In genomic region chr7:49132851-49133351, GRCm38 (mm10) we compare ENCODE assay signal across 8 mouse cellular contexts.
DNase-seq lines count a peak whose midpoint lies in the region; ATAC-seq and TF ChIP-seq lines count a peak whose summit lies in the region.

No protein-coding gene starts in this region.

- peak; percentile 83 for TF ChIP-seq CTCF in olfactory bulb, adult 2 months (IDR thresholded peaks at IDR 0.05; ENCODE audit: insufficient read depth, low read depth, low read length)
- peak; percentile 71; the same call in 1 of the 2 replicates for TF ChIP-seq CTCF in thymus, adult 2 months (IDR thresholded peaks at IDR 0.05; ENCODE audit: borderline replicate concordance, control insufficient read depth, extremely low read depth, insufficient read depth, low read length, poor library complexity)

- no peaks in the 10 kb centered on the region for H3K27me3 ChIP-seq in forebrain, embryonic 14.5 days (replicated peaks; ENCODE audit: control insufficient read depth, insufficient read depth, low read length)
- no peaks in the 10 kb centered on the region for H3K27me3 ChIP-seq in thymus, adult 2 months (ENCODE audit: control insufficient read depth, insufficient read depth, low read length)

- H3K4me1 ChIP-seq in ES-E14 (ENCODE audit: control insufficient read depth in 2 of 2, insufficient read depth in 2 of 2, low read length in 2 of 2, poor library complexity in 1 of 2): no peaks in the 10 kb centered on the region
- peaks cover 2% of the 10 kb centered on the region; the same call in 1 of the 2 replicates for H3K4me1 ChIP-seq in forebrain, embryonic 14.5 days (ENCODE audit: control insufficient read depth, insufficient read depth, low read length)
- H3K4me1 ChIP-seq in olfactory bulb, adult 2 months (ENCODE audit: control insufficient read depth, insufficient read depth, low read length): peaks cover 25% of the 10 kb centered on the region
- no peaks in the 10 kb centered on the region for H3K4me1 ChIP-seq in thymus, adult 2 months (replicated peaks; ENCODE audit: control insufficient read depth, insufficient read depth, low read length)

- TF ChIP-seq POLR2A in olfactory bulb, adult 2 months (IDR thresholded peaks at IDR 0.05; ENCODE audit: insufficient read depth, low read depth, low read length): no peak
- no peak for TF ChIP-seq POLR2A in thymus, adult 2 months (IDR thresholded peaks at IDR 0.05; ENCODE audit: control insufficient read depth, extremely low read depth, insufficient read depth, low read length, poor library complexity)

- no peak overlapping the region for H3K27ac ChIP-seq in ES-E14 (ENCODE audit: insufficient read depth, low read depth, low read length, poor library complexity, severe bottlenecking)
- no peak overlapping the region for H3K27ac ChIP-seq in forebrain, embryonic 14.5 days (ENCODE audit: low read depth, low read length)
- H3K27ac ChIP-seq in olfactory bulb, adult 2 months (ENCODE audit: insufficient read depth, low read depth, low read length): no peak overlapping the region
- H3K27ac ChIP-seq in thymus, adult 2 months (ENCODE audit: control insufficient read depth, insufficient read depth, low read length): no peak overlapping the region

- no peak overlapping the region for H3K4me2 ChIP-seq in forebrain, embryonic 14.5 days (ENCODE audit: low read length)

- in situ Hi-C loops in ES-E14 (cut with MboI; ENCODE audit: low sequenced_read_pairs in 2 of 2, unreplicated experiment in 2 of 2): loop anchor here (25.0 kb wide), 1 partner anchor 304 kb away; no protein-coding TSS in a partner anchor

- WGBS in forebrain, embryonic 14.5 days: 10% methylated on average over 10 of the region's 10 CpGs
- WGBS in olfactory bulb, adult 2 months: 10% methylated on average over 10 of the region's 10 CpGs
- 37% methylated on average over 10 of the region's 10 CpGs for WGBS in thymus, adult 2 months

- 0 out of 2 replicates have a peak overlapping the region, but pooled peaks have one; percentile 54 for H3K9ac ChIP-seq in ES-E14 (ENCODE audit: insufficient read depth, low read depth, low read length, poor library complexity, severe bottlenecking)
- no peak overlapping the region for H3K9ac ChIP-seq in forebrain, embryonic 14.5 days (ENCODE audit: low read length)

- no peaks in the 10 kb centered on the region for H3K36me3 ChIP-seq in ES-E14 (ENCODE audit: control insufficient read depth, insufficient read depth, low read length, poor library complexity, severe bottlenecking)
- no peaks in the 10 kb centered on the region for H3K36me3 ChIP-seq in forebrain, embryonic 14.5 days (ENCODE audit: control insufficient read depth, insufficient read depth, low read length)
- H3K36me3 ChIP-seq in thymus, adult 2 months (ENCODE audit: control insufficient read depth, insufficient read depth, low read length): no peaks in the 10 kb centered on the region

- ATAC-seq in forebrain, embryonic 14.5 days: peak; percentile 90

- intact Hi-C loops in heart, postnatal 14 days (cut with DNase I): loop anchor here (1.0 to 10.0 kb wide), 4 partner anchors 118 to 472 kb away; no protein-coding TSS in a partner anchor

- no peaks in the 10 kb centered on the region for H3K9me3 ChIP-seq in ES-E14 (ENCODE audit: control insufficient read depth, insufficient read depth, low read depth, low read length)
- no peaks in the 10 kb centered on the region for H3K9me3 ChIP-seq in forebrain, embryonic 14.5 days (replicated peaks; ENCODE audit: control insufficient read depth, low read length)

- peak; percentile 66 for DNase-seq in ES-E14 (ENCODE audit: low read depth, low spot score)
- DNase-seq in cerebellum, adult 11 months: peak; percentile 78
- peak; percentile 93 for DNase-seq in forebrain, embryonic 14.5 days (ENCODE audit: low spot score)
- DNase-seq in heart, postnatal 14 days: peak; percentile 75 to 87
- DNase-seq in kidney, postnatal 4 days: peak; percentile 80 to 84
- DNase-seq in lung, adult 18-20 months: peak; percentile 77 to 84
- DNase-seq in thymus, adult 2 months: peak; percentile 70

- H3K4me3 ChIP-seq in ES-E14 (ENCODE audit: insufficient read depth in 1 of 2, low read depth in 1 of 2, low read length in 2 of 2, poor library complexity in 1 of 2, severe bottlenecking in 1 of 2): no peak overlapping the region
- H3K4me3 ChIP-seq in forebrain, embryonic 14.5 days (ENCODE audit: low read depth, low read length): no peak overlapping the region
- no peak overlapping the region for H3K4me3 ChIP-seq in olfactory bulb, adult 2 months (ENCODE audit: insufficient read depth, low read depth, low read length)
- no peak overlapping the region for H3K4me3 ChIP-seq in thymus, adult 2 months (ENCODE audit: control insufficient read depth, insufficient read depth, low read length)

TF ChIP-seq in ES-E14, 5 proteins besides CTCF, POLR2A, EP300 and RAD21:
- peak; percentile 38; the same call in 1 of the 2 replicates for TF ChIP-seq ZC3H11A (IDR thresholded peaks at IDR 0.05; ENCODE audit: borderline replicate concordance, low read depth, low read length)
- no peak for TF ChIP-seq CHD2 (IDR thresholded peaks at IDR 0.05; ENCODE audit: low read depth, low read length)
- TF ChIP-seq HCFC1 (IDR thresholded peaks at IDR 0.05; ENCODE audit: borderline replicate concordance, insufficient read depth, low read length): no peak
- no peak for TF ChIP-seq MAFK (IDR thresholded peaks at IDR 0.05; ENCODE audit: insufficient read depth, low read depth, low read length)
- TF ChIP-seq ZNF384 (IDR thresholded peaks at IDR 0.05; ENCODE audit: low read depth, low read length): no peak
